Mouse (Mus musculus) G1E (cell line): ENCODE measurements around the gene Cbln1. TPM values are rescaled to one million over a fixed set of nuclear protein-coding genes. Genes with fewer than 3 reads are reported as not detected.

Experiments
- ATAC-seq: 2 replicates; pipeline ENCODE4 v1.8.0; 2016; ENCODE audit warnings: mild to moderate bottlenecking; ENCODE audit not compliant: insufficient number of reproducible peaks, poor library complexity, low FRiP score, severe bottlenecking; ENCODE audit errors: extremely low read depth
- DNase-seq: peaks from one replicate; pipeline ENCODE4 v3.0.0; 2012; ENCODE audit warnings: low spot score
- H3K27me3 ChIP-seq: 2 replicates; pipeline ENCODE4 v1.6.1; 2012; ENCODE audit warnings: mild to moderate bottlenecking, low read length, inconsistent platforms; ENCODE audit not compliant: insufficient read depth
- H3K36me3 ChIP-seq: replicated peaks from 2 replicates; pipeline ENCODE3; 2012; ENCODE audit warnings: mild to moderate bottlenecking, inconsistent platforms
- H3K4me1 ChIP-seq: 2 replicates; pipeline ENCODE4 v1.6.1; 2012; ENCODE audit warnings: low read depth, low read length, inconsistent platforms, mixed read lengths; ENCODE audit not compliant: insufficient read depth
- H3K4me3 ChIP-seq: 2 replicates; pipeline ENCODE4 v1.5.1; 2012; ENCODE audit warnings: low read depth, mild to moderate bottlenecking, inconsistent platforms, low read length, moderate library complexity, mixed read lengths
- H3K9me3 ChIP-seq: replicated peaks from 2 replicates; pipeline ENCODE4 v1.6.1; 2012; ENCODE audit warnings: inconsistent platforms
- CTCF ChIP-seq: IDR thresholded peaks from 2 replicates; pipeline ENCODE4 v1.5.1; 2012; ENCODE audit warnings: low read depth, low read length, inconsistent platforms, mixed read lengths
- GATA1 ChIP-seq: IDR thresholded peaks from 2 replicates; pipeline ENCODE4 v1.6.1; 2012; ENCODE audit warnings: borderline replicate concordance, low read length, inconsistent platforms, mixed read lengths
- GATA2 ChIP-seq: IDR thresholded peaks from 2 replicates; pipeline ENCODE4 v1.6.1; 2012; ENCODE audit warnings: low read depth, low read length, inconsistent platforms, borderline replicate concordance
- POLR2AphosphoS5 ChIP-seq: IDR thresholded peaks from 2 replicates; pipeline ENCODE4 v1.6.1; 2012; ENCODE audit warnings: low read depth, low read length, inconsistent platforms; ENCODE audit not compliant: insufficient replicate concordance
- TAL1 ChIP-seq: conservative IDR thresholded peaks from 2 replicates; pipeline ENCODE4 v1.6.1; 2012; ENCODE audit warnings: low read depth, low read length, inconsistent platforms, mixed read lengths
- polyA plus RNA-seq: library from polyadenylated mRNA; stranded (reverse); fragments of >175 nt; gene quantifications from 2 replicates; pipeline ENCODE4 v1.2.3, GENCODE M21; 2012
- total RNA-seq, 2 experiments: library from RNA; stranded (forward) in 1 of 2; stranded (reverse) in 1 of 2; fragments of 200-1000 nt in 1 of 2; fragments of >200 nt in 1 of 2; fragmentation: Nextera tagmentation in 1 of 2; gene quantifications; 2 replicates each; pipeline ENCODE4 v1.2.3; 2014 to 2017

Gene Cbln1
- not detected in 2 replicates for total RNA-seq (2014; fragmentation: Nextera tagmentation)
- not detected in 2 replicates for total RNA-seq (2017)
- polyA plus RNA-seq, result not detected in 2 replicates

GRCm38 (mm10) chr8:87472271-87473236 is at the start of gene Cbln1:
TSS of gene Cbln1 (minus strand) at chr8:87472609.
- Histone ChIP-seq H3K9me3 (peaks cover 76% of the 10 kb centered on the region), H3K4me1 (no peaks in the 10 kb centered on the region), H3K36me3 (no peaks in the 10 kb centered on the region), H3K4me3 (no peak within 1 kb of the TSS; the same call in 1 of the 2 replicates), H3K27me3 (no peaks in the 10 kb centered on the region)
- DNase-seq (no peak), ATAC-seq (no peak)
- TF ChIP-seq POLR2AphosphoS5 (no peak), CTCF (no peak), GATA1 (no peak), TAL1 (no peak), GATA2 (no peak)

DNA sequence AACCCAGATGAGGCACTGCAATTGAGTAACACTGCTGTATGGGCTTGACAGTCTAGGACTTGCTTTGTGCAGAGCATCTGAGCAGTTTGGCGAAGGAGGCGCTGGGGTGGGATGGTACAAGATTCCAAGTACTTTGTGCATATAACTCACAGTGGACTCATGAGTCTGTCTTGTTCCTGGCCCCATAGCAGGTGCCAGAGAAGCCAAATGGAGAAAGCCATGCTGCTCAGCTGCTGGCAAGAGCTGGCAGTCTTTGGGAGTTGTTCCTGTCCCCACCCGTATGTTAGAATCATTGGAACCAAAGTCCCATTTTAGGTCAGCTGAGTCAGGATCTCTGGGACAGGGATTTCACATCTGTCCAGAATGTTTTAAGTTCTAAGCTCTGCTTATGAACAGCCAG is 44.7 kb upstream of the Cbln1 start:
- Histone ChIP-seq H3K27me3 (no peaks in the 10 kb centered on the region), H3K4me1 (no peaks in the 10 kb centered on the region), H3K9me3 (peaks cover 90% of the 10 kb centered on the region), H3K4me3 (no peak overlapping the region), H3K36me3 (no peaks in the 10 kb centered on the region)
- DNase-seq, result no peak
- no peak for TF ChIP-seq TAL1
- no peak for TF ChIP-seq GATA1
- no peak for TF ChIP-seq POLR2AphosphoS5
- TF ChIP-seq CTCF, result no peak
- ATAC-seq, result no peak

DNA sequence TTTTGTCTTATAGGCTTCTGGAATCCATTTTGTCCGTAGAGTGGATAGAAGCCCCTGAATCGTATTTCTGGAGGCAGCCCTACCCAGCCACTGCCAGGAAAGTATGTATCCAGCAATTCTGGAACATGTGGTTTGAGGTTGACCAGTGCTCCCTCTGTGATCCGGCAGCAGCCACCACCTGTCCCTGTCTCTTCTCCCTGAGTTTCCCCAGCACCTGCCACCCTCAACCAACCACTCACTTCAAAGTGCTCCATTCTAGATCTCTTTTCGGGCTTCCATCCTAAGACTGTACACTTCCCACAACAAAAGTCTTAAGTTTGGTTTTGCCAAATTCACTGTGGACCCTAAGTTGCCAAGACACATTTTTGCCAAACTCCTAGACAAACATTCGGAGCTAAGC is 41.4 kb upstream of the Cbln1 start:
- H3K36me3 ChIP-seq, result no peaks in the 10 kb centered on the region

GRCm38 (mm10) chr8:87513350-87513749 is 40.9 kb upstream of the Cbln1 start:
- Histone ChIP-seq H3K27me3 (no peaks in the 10 kb centered on the region), H3K4me3 (no peak overlapping the region), H3K4me1 (no peaks in the 10 kb centered on the region), H3K9me3 (peaks cover 78% of the 10 kb centered on the region), H3K36me3 (no peaks in the 10 kb centered on the region)
- TF ChIP-seq CTCF, result no peak
- no peak for ATAC-seq
- no peak for DNase-seq

More for the DNA sequence above, 41.4 kb upstream of the Cbln1 start:
- DNase-seq (no peak), ATAC-seq (no peak)
- no peak overlapping the region for H3K4me3 ChIP-seq
- H3K9me3 ChIP-seq, result peaks cover 79% of the 10 kb centered on the region
- no peaks in the 10 kb centered on the region for H3K4me1 ChIP-seq
- TF ChIP-seq GATA2 (no peak), POLR2AphosphoS5 (no peak), CTCF (no peak), TAL1 (no peak), GATA1 (no peak)
- no peaks in the 10 kb centered on the region for H3K27me3 ChIP-seq

DNA sequence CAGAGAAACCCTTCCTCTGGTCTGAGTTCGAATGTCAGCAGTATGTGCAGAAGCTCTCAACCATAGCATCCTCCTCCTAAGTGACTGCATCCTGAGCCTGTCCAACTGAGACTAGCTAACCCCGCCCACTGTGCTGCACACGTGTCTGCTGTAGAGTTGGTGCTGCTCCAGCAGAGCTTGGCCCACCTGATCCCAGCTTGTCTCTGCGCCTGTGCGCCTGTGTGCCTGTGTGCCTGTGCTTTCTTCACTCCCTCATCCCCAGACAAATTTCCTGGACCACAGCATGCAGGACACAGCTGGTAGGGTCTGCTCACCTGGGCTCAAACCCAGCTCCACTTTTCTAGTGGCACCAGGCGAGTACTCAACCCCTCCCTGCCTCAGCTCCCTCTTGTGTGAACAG is 40.2 kb upstream of the Cbln1 start:
- ATAC-seq, result no peak
- peaks cover 74% of the 10 kb centered on the region for H3K9me3 ChIP-seq
- no peaks in the 10 kb centered on the region for H3K4me1 ChIP-seq
- H3K27me3 ChIP-seq, result no peaks in the 10 kb centered on the region
- DNase-seq, result no peak
- TF ChIP-seq CTCF (no peak), GATA2 (no peak), POLR2AphosphoS5 (no peak)
- H3K36me3 ChIP-seq, result no peaks in the 10 kb centered on the region
- no peak overlapping the region; the same call in 1 of the 2 replicates for H3K4me3 ChIP-seq

DNA sequence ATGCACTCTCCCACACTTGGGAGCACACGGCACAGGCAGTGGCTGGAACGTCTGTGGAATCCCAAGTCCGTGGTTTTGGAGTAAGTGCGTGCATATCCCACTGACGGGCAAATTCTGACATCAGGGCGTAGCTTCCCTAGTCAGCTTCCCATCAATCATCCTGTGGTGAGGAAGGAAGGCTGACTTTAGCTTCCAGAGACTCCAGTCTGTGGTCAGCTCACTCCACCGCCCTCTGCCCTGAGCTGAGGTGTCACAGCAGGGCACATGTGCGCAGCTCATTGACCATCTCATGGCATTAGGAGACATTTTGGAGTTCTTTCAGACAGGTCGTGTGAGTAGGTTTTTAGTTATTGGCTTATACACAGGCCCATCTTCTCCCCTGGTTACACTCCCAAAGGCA is 34.6 kb upstream of the Cbln1 start:
- no peaks in the 10 kb centered on the region for H3K4me1 ChIP-seq
- TF ChIP-seq GATA2 (no peak), POLR2AphosphoS5 (no peak), CTCF (no peak), TAL1 (no peak), GATA1 (no peak)
- H3K27me3 ChIP-seq, result no peaks in the 10 kb centered on the region
- DNase-seq, result no peak
- no peaks in the 10 kb centered on the region for H3K36me3 ChIP-seq
- no peak overlapping the region for H3K4me3 ChIP-seq
- H3K9me3 ChIP-seq, result peaks cover 68% of the 10 kb centered on the region
- no peak for ATAC-seq

DNA sequence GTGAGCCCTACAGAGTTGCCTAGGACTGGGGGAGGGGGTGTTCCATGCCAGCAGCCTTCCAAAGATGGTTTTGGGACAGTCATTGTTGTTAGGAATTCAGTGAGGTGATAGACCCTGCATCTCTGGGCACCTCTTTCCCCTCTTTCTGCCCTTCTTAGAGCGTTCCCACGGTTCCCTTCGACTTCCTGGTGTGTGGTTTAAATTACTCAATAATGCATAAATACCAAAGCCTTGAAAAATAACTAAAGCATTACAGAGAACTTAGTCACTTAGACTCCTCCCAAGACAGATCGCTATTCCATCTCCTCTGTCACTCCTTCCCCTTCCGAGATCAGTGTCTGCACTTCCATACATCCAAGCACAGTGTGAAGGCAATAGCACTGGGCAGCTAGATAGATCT is 32.0 kb upstream of the Cbln1 start:
- H3K9me3 ChIP-seq, result peaks cover 65% of the 10 kb centered on the region
- H3K27me3 ChIP-seq, result no peaks in the 10 kb centered on the region
- TF ChIP-seq TAL1, result no peak
- no peak for TF ChIP-seq GATA2
- no peak for TF ChIP-seq GATA1
- no peak for TF ChIP-seq POLR2AphosphoS5
- no peak for TF ChIP-seq CTCF
- H3K36me3 ChIP-seq, result no peaks in the 10 kb centered on the region
- no peak overlapping the region for H3K4me3 ChIP-seq
- DNase-seq (no peak), ATAC-seq (no peak)
- H3K4me1 ChIP-seq, result no peaks in the 10 kb centered on the region
